Mouse (Mus musculus) stomach, postnatal 0 days (tissue): ENCODE results near the gene Mcpt2. TPM values are rescaled to one million over a fixed set of nuclear protein-coding genes. Genes with fewer than 3 reads are reported as not detected.
"Not testable (repeated sequence)": the region's sequence is repeated elsewhere in the genome, so short reads cannot be mapped to it uniquely, and the experiment has no call there.

ENCODE experiments used
- ATAC-seq: fragments of 200-750 bp; cut with Nextera tagmentation; 2 replicates; pipeline ENCODE4 v1.8.0; 2017; ENCODE audit not compliant: low FRiP score, low TSS enrichment
- DNase-seq: peaks from one replicate; pipeline ENCODE4 v3.0.0-alpha.2; 2016; ENCODE audit warnings: low spot score
- H3K27ac ChIP-seq: fragments of 300-500 bp; sonication (generic); replicated peaks from 2 replicates; pipeline ENCODE4 v1.5.1; 2014; ENCODE audit warnings: mild to moderate bottlenecking, control low read depth
- H3K27me3 ChIP-seq: fragments of 300-500 bp; sonication (generic); 2 replicates; pipeline ENCODE4 v1.6.1; 2014; ENCODE audit warnings: low read length; ENCODE audit not compliant: control insufficient read depth, insufficient read depth
- H3K36me3 ChIP-seq: fragments of 300-500 bp; sonication (generic); 2 replicates; pipeline ENCODE4 v1.6.1; 2014; ENCODE audit warnings: low read length, mixed read lengths; ENCODE audit not compliant: control insufficient read depth, insufficient read depth
- H3K4me1 ChIP-seq: fragments of 300-500 bp; sonication (generic); replicated peaks from 2 replicates; pipeline ENCODE4 v1.6.1; 2014; ENCODE audit warnings: antibody characterized with exemption; ENCODE audit not compliant: control insufficient read depth, insufficient read depth
- H3K4me2 ChIP-seq: fragments of 300-500 bp; sonication (generic); replicated peaks from 2 replicates; pipeline ENCODE4 v1.6.1; 2014; ENCODE audit warnings: low read depth, mild to moderate bottlenecking, control low read depth, moderate library complexity
- H3K4me3 ChIP-seq: fragments of 300-500 bp; sonication (generic); 2 replicates; pipeline ENCODE4 v1.5.1; 2014; ENCODE audit warnings: low read depth, low read length, control low read depth
- H3K9ac ChIP-seq: fragments of 300-500 bp; sonication (generic); 2 replicates; pipeline ENCODE4 v1.6.1; 2014; ENCODE audit warnings: mild to moderate bottlenecking, low read length, control low read depth, mixed read lengths
- H3K9me3 ChIP-seq: fragments of 300-500 bp; sonication (generic); 2 replicates; pipeline ENCODE4 v1.6.1; 2016; ENCODE audit warnings: low read length; ENCODE audit not compliant: control insufficient read depth
- CTCF ChIP-seq: IDR thresholded peaks from 2 replicates; pipeline ENCODE4 v1.5.1; 2016; ENCODE audit warnings: antibody characterized with exemption, low read depth, mild to moderate bottlenecking, moderate library complexity
- EP300 ChIP-seq: optimal IDR thresholded peaks from 2 replicates; pipeline ENCODE3; 2016; ENCODE audit warnings: antibody characterized with exemption
- WGBS: fragments of 180-500 bp; shearing (Covaris S2); extraction: QIAGEN DNeasy Blood & Tissue Kit; methylation state at CpG from one replicate; pipeline ENCODE4 v1.1.7; 2014; 5-methylcytosine and 5-hydroxymethylcytosine counted together
- polyA plus RNA-seq: library from polyadenylated mRNA; unstranded; fragments of >200 nt; fragmentation: Nextera tagmentation; extraction: Ambion mirVana; gene quantifications from 2 replicates; pipeline ENCODE4 v1.2.1, GENCODE M21; 2015

The Mcpt2 gene
- polyA plus RNA-seq = 1.7 and 1.8 TPM in 2 replicates

DNA sequence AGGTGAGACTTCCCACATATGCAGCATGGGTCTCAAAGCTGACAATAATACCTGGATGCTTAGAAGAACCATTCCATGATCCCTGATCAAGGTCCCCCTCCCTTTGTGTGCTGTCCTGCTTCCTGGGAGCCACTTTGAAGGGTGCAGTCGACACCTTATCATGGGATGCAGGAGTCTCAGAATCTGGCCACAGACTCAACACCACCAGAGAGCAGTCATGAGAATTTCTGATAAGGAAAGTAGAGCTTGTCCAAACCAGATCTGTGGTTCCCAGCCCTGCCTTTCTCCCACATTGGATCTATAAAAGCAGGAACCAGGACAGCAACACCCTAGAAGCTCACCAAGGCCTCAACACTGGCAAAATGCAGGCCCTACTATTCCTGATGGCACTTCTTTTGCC, at the start of gene Mcpt2:
TSS of gene Mcpt2 (plus strand) at position 250 of the 400 bp plus-strand sequence.
- ATAC-seq = not testable (repeated sequence)

DNA sequence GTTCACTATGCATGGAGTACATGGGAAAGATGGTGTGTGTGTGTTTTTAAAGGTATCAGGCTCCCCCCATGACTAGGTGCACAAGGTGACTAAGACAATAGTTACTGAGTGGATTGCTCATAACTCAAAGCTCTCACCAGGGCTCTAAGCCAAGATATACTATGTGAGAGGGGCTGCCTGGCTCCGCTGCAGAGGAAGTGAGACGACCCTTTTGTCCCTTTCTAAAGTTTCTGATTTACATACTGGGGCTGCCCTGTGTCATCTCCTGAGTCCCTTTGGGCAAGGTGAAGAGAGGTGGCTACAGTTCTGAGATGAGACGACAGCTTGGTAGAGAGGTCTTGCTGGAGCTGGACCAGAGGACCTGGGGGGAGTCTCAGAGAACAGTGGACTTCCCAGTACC, 28.7 kb upstream of the Mcpt2 start:
- 63% methylated on average over 3 of the region's 3 CpGs for WGBS

More for the DNA sequence above, at the start of gene Mcpt2:
- 47% methylated on average over 1 of the region's 1 CpGs for WGBS
- H3K27me3 ChIP-seq, H3K9ac ChIP-seq, H3K4me3 ChIP-seq, DNase-seq, H3K36me3 ChIP-seq, H3K4me2 ChIP-seq, H3K4me1 ChIP-seq, H3K27ac ChIP-seq, H3K9me3 ChIP-seq: not testable (repeated sequence)

DNA sequence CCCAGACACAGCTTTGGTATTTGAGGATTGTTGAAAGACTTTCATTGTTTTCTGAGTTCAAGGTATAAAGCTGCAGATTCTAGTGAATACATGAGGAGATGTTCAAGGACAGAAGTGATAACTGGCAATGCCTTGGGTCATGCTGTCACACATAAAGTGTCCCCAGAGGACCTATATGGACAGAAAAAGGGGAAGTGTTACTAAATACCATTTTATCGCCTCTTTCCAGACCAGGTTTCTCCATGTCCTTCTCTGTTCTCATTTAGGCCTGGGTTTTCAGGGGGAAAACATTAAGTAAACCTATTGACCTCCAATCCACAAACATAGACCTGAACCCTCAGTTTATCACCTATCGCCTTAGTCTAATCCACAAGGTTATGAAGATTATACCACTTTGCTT, 27.9 kb upstream of the Mcpt2 start:
- H3K27ac ChIP-seq = no peak overlapping the region
- DNase-seq (no peak), ATAC-seq (no peak)
- H3K9me3 ChIP-seq = no peaks in the 10 kb centered on the region
- WGBS = 88% methylated on average over 2 of the region's 2 CpGs
- no peak overlapping the region for H3K9ac ChIP-seq
- H3K4me3 ChIP-seq = no peak overlapping the region
- H3K27me3 ChIP-seq = no peaks in the 10 kb centered on the region
- TF ChIP-seq CTCF (no peak), EP300 (no peak)
- no peaks in the 10 kb centered on the region for H3K4me1 ChIP-seq
- H3K4me2 ChIP-seq = no peak overlapping the region
- H3K36me3 ChIP-seq = no peaks in the 10 kb centered on the region

More for the DNA sequence above, 28.7 kb upstream of the Mcpt2 start:
- Histone ChIP-seq H3K9ac (no peak overlapping the region), H3K4me1 (no peaks in the 10 kb centered on the region), H3K9me3 (no peaks in the 10 kb centered on the region), H3K4me3 (no peak overlapping the region), H3K36me3 (no peaks in the 10 kb centered on the region), H3K27me3 (no peaks in the 10 kb centered on the region), H3K27ac (no peak overlapping the region), H3K4me2 (no peak overlapping the region)
- no peak for ATAC-seq
- TF ChIP-seq EP300 = no peak
- no peak for TF ChIP-seq CTCF
- no peak for DNase-seq

DNA sequence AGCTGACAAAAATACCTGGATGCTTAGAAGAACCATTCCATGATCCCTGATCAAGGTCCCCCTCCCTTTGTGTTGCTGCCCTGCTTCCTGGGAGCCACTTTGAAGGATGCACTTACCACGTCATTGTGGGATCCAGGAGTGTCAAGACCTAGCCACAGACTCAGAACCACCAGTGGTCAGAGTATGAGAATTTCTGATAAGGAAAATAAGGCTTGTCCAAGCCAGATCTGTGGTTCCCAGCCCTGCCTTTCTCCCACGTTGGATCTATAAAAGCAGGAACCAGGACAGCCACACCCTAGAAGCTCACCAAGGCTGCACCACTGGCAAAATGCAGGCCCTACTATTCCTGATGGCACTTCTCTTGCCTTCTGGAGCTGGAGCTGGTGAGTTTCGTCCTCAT, 24.2 kb upstream of the Mcpt2 start, which contains the start of gene Mcpt1:
TSS of gene Mcpt1 (plus strand) at position 301 of the 400 bp plus-strand sequence.
- not testable (repeated sequence) for H3K9me3 ChIP-seq, H3K27ac ChIP-seq, H3K4me1 ChIP-seq, H3K36me3 ChIP-seq, DNase-seq, H3K4me2 ChIP-seq, H3K9ac ChIP-seq, ATAC-seq, H3K4me3 ChIP-seq, H3K27me3 ChIP-seq
- WGBS = 67% methylated on average over 3 of the region's 3 CpGs

DNA sequence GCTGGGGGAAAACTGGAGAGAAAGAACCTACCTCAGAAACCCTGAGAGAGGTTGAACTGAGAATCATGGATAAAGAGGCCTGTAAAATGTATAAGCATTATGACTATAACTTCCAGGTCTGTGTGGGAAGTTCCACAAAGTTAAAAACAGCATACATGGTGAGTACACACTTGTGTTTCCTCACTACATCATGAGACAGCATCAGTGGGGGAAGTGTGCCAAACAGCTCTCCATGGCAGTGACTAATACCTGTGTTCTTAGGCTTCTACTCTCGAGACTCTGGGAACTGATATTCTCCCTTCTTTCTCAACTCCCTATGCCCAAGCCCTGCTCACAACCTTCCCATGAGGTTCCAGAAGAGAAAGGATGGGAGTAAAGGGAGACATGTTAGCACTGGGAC, 22.4 kb upstream of the Mcpt2 start:
- WGBS = 20% methylated on average over 1 of the region's 1 CpGs
- TF ChIP-seq CTCF (no peak), EP300 (no peak)

DNA sequence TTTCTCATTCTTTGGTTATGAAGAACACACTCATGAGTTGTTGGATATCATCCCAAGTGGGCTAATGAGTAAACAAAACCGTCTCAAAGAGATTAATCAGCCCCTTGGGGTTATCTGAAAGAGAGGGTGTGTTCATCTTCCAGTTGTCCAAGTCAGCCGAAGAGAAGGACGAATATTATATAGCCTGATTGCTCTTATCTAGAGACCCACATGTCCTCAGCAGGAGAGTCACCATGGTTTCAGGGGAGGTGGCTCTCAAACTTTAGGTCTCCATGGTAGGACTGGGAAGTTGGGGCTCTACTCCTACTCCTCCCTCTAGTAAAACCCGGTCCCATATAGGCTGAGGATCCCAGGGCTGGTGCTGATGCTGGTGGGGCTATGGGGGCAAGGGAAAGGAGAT, 20.5 kb upstream of the Mcpt2 start:
- not testable (repeated sequence) for H3K9ac ChIP-seq, H3K4me3 ChIP-seq, H3K4me2 ChIP-seq, H3K9me3 ChIP-seq, H3K27ac ChIP-seq, ATAC-seq, H3K27me3 ChIP-seq, H3K4me1 ChIP-seq, H3K36me3 ChIP-seq, DNase-seq
- 55% methylated on average over 3 of the region's 4 CpGs for WGBS

More for the DNA sequence above, 22.4 kb upstream of the Mcpt2 start:
- DNase-seq (no peak), ATAC-seq (no peak)
- Histone ChIP-seq H3K4me3 (no peak overlapping the region), H3K4me2 (no peak overlapping the region), H3K27me3 (no peaks in the 10 kb centered on the region), H3K27ac (no peak overlapping the region), H3K9ac (no peak overlapping the region), H3K4me1 (no peaks in the 10 kb centered on the region), H3K36me3 (no peaks in the 10 kb centered on the region), H3K9me3 (no peaks in the 10 kb centered on the region)

DNA sequence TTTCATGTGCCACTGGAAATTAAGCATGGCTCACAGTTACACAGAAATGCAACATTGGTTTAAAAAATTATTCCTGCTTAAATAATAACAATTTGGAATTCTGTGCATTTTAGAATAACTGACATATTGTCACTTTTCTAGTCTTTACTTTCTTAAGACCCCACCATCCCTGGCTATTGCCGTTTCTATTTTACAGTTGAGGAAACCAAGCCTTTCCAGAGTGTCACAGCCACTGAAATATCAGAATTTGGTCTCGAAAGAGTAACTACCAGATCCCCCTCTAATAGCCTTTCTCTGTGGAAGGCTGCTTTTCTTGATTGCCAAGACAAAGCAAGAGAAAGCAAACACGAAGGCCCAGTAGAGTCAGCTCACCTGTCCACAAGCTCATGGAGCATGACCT, 11.4 kb upstream of the Mcpt2 start, which contains the start of gene Mcpt9:
TSS of gene Mcpt9 (minus strand) at position 101 of the 400 bp plus-strand sequence.
- ATAC-seq, H3K27ac ChIP-seq, H3K9me3 ChIP-seq, H3K27me3 ChIP-seq, H3K4me1 ChIP-seq, H3K4me3 ChIP-seq, DNase-seq, H3K4me2 ChIP-seq, H3K9ac ChIP-seq, H3K36me3 ChIP-seq: not testable (repeated sequence)
- WGBS = 74% methylated on average over 2 of the region's 3 CpGs
